Mouse (Mus musculus) myocyte (in vitro differentiated cells): Measurements from ENCODE around the gene Cd5.

Source experiments
- E2F4 ChIP-seq: IDR thresholded peaks from one replicate; pipeline ENCODE4 v1.6.1; 2011; ENCODE audit warnings: mild to moderate bottlenecking, control low read depth, moderate library complexity; ENCODE audit not compliant: insufficient read depth
- MAX ChIP-seq: IDR thresholded peaks from one replicate; pipeline ENCODE4 v1.6.1; 2011; ENCODE audit warnings: low read depth, mild to moderate bottlenecking, control low read depth
- MYOD1 ChIP-seq, 3 experiments: IDR thresholded peaks; one replicate each; pipeline ENCODE4 v1.6.1; 2011; ENCODE audit warnings: control low read depth in 2 of 3, low read depth in 2 of 3, mild to moderate bottlenecking in 2 of 3, moderate library complexity in 1 of 3; ENCODE audit not compliant: insufficient read length in 2 of 3, control insufficient read depth in 1 of 3
- MYOG ChIP-seq, 3 experiments: IDR thresholded peaks; one replicate each; pipeline ENCODE4 v1.6.1; 2011; ENCODE audit warnings: control low read depth in 2 of 3, low read depth in 2 of 3, mild to moderate bottlenecking in 2 of 3; ENCODE audit not compliant: insufficient read length in 2 of 3, control insufficient read depth in 1 of 3, insufficient read depth in 1 of 3
- POLR2A ChIP-seq: IDR thresholded peaks from one replicate; pipeline ENCODE4 v1.6.1; 2011; ENCODE audit warnings: low read depth, mild to moderate bottlenecking, control low read depth, moderate library complexity; ENCODE audit not compliant: insufficient read length
- POLR2AphosphoS2 ChIP-seq: IDR thresholded peaks from one replicate; pipeline ENCODE4 v1.6.1; 2011; ENCODE audit warnings: low read depth, control low read depth; ENCODE audit not compliant: insufficient read length
- SRF ChIP-seq: IDR thresholded peaks from one replicate; pipeline ENCODE4 v1.6.1; 2011; ENCODE audit warnings: low read depth; ENCODE audit not compliant: control insufficient read depth, insufficient read length
- TCF12 ChIP-seq: IDR thresholded peaks from one replicate; pipeline ENCODE4 v1.6.1; 2011; ENCODE audit warnings: mild to moderate bottlenecking, control low read depth; ENCODE audit not compliant: poor library complexity, insufficient read depth, severe bottlenecking
- USF1 ChIP-seq: IDR thresholded peaks from one replicate; pipeline ENCODE4 v1.6.1; 2011; ENCODE audit warnings: low read depth, mild to moderate bottlenecking, control low read depth, moderate library complexity

GRCm38 (mm10) chr19:10763381-10764031, 24.7 kb upstream of the Cd5 start:
- TF ChIP-seq TCF12 (no peak), POLR2A (no peak), MYOG (IDR thresholded peaks at IDR 0.05; ENCODE audit: control insufficient read depth in 1 of 3, insufficient read depth in 1 of 3, insufficient read length in 2 of 3, low read depth in 2 of 3) (no peak), POLR2AphosphoS2 (no peak), E2F4 (no peak), MYOD1 (IDR thresholded peaks at IDR 0.05; ENCODE audit: control insufficient read depth in 1 of 3, insufficient read length in 2 of 3, low read depth in 2 of 3) (no peak), USF1 (no peak), MAX (no peak), SRF (no peak)
